Mouse (Mus musculus) layer of hippocampus, postnatal 25 days (tissue): ENCODE measurements around the gene Ddx6. TPM values are rescaled to one million over a fixed set of nuclear protein-coding genes. Genes with fewer than 3 reads are reported as not detected.
"Not testable (repeated sequence)": the region's sequence is repeated elsewhere in the genome, so short reads cannot be mapped to it uniquely, and the experiment has no call there.

Source experiments
- DNase-seq, 2 experiments: peaks; one replicate each; pipeline ENCODE4 v3.0.0; 2022; ENCODE audit warnings: mixed read lengths in 2 of 2, low spot score in 1 of 2; ENCODE audit errors: extremely low spot score in 1 of 2
- total RNA-seq, 2 experiments: library from RNA; stranded (reverse); gene quantifications; 2 replicates each; pipeline ENCODE4 v1.2.3; 2021

Ddx6 gene
- total RNA-seq, 2 experiments from 2014 or later, result 117 to 126 TPM

DNA sequence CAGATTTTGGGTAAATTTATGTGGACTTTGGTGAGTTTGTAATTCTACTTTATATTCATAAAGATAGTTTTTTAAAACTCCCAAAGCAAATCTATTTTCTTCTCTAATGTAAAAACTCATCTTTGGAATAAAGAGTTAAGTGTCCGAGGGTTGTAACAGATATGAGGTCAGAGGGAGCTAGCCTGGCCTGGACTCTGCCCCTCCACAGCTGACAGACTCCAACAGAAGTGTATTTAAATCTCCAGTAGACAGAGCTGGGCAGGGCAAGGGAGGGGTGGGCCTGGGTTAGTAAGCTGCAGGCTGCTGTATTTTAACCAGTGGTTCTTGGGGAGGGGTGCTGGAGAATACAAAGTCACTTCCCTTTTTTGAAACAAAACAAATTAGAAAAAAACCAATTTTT, 35.3 kb downstream of the Ddx6 start:
- DNase-seq, result not testable (repeated sequence)

DNA sequence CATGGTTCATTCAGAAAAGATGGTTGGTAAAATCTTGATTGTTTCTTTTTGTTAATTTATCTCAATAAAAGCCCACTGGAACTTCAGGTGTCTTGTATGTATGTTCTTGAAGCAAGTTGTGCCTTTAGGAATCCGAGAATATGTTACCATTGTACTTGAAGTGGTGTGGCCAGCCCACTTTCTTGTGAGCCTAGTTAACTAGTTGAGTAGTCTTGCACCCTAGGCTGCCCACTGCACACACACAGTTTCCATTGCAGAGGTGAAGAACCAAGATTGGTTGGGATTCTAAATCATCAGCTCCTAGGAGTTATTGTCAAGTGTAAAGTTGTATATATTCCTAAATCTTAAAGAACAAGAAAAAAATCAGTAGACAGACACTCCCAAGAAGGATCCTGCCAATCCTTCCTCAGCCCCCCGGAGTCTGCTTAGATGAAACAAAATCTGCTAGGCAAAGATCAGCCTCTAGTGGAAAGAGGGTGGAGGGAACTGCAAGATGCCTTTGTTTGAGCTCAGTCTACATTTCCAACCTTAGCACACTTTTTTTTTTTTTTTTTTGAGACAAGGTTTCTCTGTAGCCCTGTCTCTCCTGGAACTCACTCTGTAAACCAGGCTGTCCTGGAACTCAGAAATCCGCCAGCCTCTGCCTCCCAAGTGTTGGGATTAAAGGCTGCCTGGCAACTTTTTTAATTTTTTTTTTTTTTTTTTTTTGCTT, 36.1 kb downstream of the Ddx6 start:
- DNase-seq, result no peak

DNA sequence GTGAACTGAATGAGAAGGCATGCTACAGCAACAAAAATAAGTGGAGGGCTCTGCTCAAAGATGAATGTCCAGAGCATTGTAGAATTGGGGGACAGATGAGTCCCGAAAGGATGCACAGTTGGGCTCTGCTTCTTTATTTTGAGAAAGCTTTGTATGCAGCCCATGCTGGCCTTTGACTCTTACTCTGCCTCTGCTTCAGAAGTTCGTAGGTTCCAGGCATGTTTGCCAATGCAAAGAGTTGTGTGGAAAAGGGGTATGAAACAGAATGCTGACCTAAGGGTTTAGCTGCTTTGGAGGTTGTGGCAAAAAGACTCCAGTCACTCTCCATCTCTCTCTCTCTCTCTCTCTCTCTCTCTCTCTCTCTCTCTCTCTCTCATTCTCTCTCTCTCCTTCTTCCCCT, 36.9 kb downstream of the Ddx6 start:
- no peak for DNase-seq

DNA sequence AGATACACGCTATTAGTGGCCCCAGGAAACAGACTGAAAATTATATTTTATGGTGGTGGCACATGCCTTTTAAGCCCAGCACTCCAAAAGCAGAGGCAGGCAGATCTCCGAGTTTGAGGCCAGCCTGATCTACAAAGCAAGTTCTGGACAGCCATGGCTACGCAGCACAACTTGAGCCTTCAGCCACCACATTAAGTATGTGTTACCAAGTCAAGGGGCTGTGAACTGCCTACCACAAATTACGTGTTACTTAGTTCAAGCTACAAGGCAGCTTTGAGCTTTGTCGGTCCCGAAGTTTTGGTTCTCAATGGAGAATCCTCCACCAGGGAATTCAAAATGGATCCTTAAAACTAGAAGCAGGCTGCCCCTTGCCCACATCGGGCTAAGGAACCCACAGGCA, 38.4 kb downstream of the Ddx6 start:
- DNase-seq, result no peak

DNA sequence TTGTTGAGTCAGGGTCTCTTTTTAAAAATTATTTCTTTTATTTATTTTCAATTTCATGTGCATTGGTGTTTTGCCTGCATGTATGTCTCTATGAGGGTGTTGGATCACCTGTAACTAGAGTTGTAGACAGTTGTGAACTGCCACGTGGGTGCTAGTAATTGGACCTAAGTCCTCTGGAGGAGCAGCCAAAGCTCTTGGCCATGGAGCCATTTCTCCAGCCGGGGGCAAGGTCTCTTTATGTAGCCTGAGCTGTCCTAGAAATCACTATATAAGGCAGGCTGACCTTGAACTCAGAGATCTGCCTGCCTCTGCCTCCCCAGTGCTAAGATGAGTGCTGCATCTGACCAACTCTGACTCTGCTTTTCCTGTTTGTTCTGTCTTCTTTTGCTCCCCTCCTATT, 39.5 kb downstream of the Ddx6 start:
- no peak for DNase-seq

DNA sequence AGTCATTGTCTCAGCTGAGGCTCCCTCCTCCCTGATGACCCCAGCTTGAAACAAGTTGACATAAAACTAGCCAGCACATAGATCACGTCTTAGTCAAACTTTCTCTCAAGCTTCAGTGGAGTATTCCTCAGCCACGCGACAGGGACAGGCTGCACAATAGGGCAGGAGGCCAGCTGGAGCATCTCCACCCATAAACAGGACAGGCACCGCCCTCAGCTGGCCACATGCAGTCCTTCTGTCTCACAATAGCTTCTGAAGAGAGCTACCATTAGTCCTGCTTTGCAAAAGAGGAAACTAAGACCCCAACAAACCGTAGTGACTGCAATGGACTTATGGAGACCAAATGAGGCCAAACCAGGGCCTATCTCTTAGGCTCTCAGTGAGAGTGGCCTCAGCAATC, 40.8 kb downstream of the Ddx6 start:
- DNase-seq, result no peak

DNA sequence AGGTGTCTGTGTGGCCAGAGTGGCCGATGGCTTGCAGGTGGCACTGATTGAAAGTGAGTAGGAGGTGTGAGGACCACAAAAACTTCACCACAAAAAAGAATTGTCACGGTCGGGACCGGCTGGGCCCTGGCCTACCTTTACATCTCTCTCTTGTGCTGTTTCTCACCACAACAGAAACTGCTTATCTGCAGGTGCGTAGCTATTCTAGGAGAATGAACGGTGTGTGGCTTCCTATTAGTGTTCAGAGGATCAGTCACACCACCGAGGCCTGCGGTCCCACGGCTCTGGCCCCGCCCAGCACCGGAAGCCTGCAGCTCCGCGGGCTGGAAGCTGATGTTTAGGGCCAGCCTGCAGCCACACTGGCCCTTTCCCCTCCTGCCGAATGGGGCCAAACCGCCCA, 41.2 kb downstream of the Ddx6 start:
- no peak for DNase-seq

DNA sequence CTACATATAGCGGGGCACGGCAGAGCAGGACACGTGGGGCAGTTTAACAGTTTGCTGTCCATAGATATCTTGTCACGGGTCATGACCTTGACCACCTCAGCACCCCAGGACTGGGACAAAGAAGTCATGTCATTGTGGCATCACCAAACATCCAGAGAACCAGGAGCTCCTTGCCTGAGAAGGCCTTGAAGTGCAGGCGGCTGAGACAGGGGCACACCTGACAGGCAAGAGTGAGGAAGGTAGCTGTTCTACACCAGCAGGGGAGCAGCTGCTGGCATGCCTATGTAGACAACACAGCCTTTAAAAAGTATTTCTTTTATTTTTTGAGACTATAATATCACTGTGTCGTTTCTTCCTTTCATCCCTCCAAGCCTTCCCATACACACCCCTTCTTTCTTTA, 41.7 kb downstream of the Ddx6 start:
- DNase-seq, result no peak

DNA sequence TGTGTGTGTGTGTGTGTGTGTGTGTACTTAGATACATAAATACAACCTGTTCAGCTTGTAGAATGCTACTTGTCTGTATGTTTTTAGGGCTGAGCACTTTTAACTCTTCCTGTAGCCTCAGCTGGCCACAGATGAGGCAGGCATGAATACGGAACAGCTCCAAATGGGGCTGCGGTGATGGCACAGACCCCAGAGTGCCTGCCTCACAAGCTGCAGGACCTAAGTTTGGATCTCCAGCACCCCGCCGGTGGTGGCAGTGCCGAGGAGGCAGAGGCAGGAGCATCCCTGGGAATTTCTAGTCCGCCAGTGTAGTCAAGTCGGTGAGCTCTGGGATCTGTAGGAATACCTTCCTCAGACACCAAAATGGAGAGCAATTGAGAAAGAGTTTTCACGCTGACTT, 42.3 kb downstream of the Ddx6 start:
- no peak for DNase-seq

DNA sequence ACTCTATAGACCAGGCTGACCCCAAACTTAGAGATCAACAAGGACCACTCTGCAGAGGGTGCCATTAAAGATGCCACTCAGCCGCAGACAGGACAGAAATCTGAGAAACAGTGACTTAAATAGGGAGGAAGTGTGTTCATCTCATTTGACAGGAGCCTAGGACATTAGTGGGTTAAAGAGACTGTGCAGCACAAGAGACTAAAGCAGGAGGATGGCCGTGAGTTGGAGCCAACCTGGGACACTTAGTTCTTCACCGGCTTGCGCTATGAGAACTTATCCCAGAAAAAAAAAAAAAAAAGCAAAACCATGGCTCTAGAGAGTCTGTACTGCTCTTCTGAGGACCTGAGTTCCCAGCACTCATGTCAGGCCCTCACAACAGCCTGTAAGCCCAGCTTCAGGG, 43.0 kb downstream of the Ddx6 start:
- DNase-seq, result no peak

DNA sequence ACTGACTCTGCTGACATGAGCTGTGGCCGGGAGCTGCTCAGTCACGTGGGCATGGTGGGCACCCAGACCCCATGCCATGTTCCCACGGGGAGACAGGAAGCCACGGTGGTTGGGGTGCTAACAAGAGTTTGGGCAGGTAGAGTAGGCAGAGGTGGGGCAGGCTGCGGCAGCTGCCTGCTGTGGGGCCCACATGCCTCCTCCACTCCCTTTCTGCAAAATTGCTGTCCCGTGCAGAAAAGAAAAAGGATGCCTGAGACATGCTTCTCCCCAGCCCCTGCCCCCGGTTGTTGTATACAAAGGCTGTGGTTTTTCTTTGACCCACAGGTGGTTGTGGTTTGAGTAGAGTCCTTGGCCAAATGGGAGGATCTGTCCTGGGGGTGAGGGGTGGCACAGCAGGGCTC, 44.2 kb downstream of the Ddx6 start:
- no peak for DNase-seq

DNA sequence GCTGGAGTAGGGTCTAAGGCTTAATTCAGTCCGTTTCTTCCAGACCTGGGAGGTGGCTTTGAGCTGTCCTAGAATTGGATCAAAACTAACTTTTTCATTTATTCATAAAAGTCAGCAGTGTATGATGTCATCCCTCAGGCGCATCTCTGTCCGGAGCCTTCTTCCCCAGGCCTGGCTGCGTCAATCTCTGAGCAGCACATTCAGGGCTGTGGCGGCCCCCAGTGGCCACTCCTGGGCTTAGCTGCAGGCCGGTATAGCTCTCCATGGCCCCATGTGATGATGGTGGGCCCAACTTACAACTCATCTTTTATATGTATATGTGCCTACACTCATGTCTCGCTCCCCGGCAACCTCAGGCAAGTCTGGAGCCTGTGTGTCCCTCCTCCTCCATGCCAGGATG, 47.3 kb downstream of the Ddx6 start:
- DNase-seq, result peak; percentile 45 to 72

DNA sequence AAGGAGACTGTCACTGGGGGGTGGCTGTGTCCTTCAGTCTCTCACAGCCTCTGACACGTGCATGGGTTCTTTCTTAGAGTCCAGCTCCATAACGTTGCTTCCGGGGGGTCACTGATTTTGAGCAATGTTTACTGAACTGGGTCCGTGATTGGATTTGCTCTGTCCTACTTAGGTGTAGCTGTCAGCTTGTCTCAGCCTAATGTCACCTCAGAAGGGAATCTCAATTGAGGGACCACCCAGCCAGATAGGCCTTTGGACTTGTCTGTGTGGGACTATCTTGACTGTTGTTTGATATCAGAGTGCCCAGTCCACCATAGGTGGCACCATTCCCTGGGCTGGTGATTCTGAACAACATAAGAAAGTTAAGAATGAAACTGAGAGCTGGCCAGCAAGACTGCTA, 49.2 kb downstream of the Ddx6 start:
- DNase-seq, result no peak

DNA sequence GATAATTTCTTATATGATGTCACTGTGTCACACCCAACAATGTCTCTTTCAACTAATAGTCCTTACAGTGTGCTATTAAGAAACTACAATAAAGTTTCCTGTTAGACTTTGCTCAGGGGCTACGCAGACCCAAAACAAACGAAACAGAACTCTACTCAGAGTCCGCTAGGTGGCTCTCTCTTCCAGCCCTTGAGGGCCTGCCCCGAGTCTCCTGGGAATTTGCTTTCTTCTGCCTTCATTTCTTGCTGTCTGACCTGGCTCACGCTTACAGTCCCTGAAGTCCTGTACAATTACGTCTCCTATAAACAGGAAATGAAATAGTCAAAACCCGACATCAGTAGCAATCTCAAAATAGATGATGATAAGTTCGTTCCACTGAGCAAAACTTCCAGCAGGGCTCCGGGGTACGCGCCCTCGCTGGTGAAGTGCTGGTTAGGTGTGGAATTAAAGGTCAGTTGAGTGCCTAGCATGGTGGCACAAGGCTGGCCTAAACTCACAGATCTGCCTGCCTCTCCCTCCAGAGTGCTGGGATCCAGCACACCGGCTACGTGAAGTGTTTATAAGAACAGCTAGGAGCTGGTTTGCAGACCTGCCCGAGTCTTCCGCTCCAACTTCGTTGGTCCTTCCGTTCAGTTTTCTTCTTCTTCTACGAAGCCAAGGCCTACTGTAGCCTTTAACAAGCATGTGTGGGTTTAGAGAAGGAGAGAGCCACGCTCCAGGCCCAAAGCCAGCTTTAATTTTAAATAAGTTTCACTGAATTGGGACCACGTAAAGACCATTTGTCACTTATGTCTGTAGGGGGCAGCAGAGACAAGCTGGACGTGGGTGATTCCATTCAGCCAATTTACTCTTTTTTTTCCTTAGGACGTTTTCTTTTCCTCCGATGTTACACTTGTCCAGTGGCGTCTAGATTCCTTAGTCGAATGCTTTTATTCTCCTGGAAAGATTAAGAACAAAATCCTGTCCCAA, 50.7 kb downstream of the Ddx6 start:
- peak; percentile 23 to 45 for DNase-seq

DNA sequence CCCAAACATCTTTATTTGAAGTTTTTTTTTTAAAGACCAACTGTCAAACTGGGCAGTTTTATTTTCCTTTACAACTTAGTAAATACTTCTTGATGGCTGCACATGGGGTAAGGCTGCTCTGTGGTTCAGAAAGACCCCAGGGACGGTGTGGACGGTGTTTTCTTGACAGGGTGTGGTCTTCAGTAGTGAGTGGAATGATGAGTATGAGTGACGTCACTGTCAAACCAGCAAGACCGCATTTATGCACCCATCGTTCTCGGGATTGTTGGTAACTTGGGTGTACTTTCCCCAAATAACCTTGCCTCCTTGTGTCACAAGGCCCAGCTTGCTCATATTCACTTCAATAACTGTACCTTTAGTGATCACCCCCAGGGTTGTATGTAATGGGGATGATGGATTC, 59.0 kb downstream of the Ddx6 start:
- DNase-seq, result no peak

DNA sequence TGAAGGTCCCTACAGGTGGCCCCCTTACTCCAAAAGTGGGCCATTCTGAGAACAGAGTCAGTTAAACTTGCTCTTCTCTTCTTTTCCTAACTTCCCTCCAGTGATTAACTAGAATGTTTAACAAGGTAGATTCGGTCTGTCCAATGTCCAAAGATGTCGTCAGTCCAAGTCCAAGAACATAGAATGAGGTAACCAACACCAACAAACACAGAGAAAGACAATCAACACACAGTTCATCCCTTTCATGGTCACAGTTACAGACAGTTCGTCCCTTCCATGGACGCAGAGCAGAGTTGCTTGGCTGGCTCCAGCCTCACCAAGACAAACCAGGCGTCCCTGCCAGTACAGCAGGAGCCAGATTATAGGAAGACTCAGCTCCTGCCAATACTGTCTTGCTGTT, 66.7 kb downstream of the Ddx6 start:
- DNase-seq, result no peak

DNA sequence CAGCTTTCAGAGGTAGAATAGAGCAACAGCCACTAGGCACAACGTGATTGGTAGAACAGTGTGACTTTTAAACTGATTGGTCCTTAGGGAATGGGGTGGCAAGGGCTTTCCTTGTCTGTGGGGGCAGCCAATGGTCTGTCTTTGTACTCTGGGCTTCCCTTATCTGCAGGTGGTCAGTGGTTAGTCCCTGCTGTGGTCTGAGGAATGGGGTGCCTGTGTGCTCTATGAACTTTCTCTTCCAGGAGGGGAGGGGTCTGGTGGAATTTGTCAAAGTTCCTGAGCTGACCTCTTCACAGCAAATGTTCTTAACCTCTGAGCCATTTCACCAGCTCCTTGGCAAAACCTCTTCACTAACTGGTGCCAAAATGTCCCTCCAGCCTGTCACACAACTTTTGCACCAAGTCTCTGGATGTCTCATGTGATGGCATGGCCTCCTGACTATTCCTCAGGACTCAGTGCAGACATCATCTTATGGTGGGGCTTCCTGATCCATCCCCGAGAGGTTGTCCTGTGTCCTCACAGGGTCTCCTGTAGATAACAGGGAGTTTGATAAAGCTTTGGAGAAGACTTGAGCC, 67.7 kb downstream of the Ddx6 start:
- no peak for DNase-seq

DNA sequence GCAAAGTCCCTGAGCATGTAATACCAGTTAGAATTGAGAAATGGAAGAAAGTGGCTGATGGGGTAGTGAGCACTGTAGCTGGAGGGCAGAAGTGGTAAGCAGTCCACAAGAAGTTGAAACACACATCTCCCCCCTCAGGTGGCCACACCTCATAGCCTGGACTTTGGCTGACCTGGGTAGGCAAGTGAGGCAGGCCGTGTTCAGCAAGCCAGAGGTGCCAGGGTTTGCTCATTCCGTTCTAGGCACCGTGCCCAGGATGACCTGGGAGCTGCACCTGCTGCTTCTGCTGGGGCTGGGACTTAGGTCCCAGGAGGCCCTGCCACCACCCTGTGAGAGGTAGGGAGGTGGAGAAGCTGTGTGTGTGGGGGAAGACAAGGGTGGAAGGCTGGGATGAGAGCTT, 68.3 kb downstream of the Ddx6 start, which contains the start of gene Treh:
Treh (plus strand) TSS at position 229 of the 400 bp plus-strand sequence.
- DNase-seq, result no peak

DNA sequence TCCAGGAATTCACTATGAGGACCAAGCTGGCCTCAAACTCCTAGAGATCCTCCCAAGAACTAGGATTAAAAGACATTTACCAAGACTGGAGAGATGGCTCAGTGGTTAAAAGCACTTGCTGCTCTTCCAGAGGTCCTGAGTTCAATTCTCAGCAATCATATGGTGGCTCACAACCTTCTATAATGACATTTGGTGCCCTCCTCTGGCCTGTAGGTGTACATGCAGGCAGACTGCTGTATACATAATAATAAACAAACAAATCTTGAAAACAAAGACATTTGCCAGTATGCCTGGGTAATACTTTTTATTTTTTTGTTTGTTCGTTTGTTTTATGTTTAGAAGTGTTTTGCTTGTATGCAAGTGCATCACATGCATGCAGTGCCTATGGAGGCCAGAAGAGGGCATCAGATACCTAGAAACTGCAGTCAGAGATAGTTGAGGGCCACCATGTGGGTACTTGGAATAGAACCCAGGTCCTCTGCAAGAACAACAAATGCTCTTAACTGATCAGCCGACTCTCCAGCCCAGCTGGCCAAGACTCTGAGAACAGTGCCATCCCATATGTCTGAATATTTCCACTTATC, 73.7 kb downstream of the Ddx6 start:
- no peak for DNase-seq

DNA sequence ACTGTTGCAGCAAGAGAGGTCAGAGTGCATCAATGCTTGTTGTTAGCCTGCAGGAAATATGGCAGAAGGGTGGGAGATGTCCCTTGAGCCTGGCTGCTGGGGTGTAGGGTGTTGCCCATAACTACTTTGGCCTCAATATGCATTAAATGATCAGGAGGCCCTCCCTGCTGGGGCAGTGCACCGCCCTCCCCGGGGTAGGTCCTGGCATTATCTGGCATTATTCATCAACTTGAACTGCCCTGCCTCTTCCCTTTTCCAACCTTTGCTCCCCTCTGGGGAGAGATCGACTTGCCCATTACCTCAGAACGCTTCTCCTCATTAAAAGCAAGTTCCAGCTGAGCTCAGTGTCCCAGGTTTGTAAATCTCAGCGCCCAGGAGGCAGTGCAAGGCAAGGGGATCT, 74.9 kb downstream of the Ddx6 start:
- no peak for DNase-seq

DNA sequence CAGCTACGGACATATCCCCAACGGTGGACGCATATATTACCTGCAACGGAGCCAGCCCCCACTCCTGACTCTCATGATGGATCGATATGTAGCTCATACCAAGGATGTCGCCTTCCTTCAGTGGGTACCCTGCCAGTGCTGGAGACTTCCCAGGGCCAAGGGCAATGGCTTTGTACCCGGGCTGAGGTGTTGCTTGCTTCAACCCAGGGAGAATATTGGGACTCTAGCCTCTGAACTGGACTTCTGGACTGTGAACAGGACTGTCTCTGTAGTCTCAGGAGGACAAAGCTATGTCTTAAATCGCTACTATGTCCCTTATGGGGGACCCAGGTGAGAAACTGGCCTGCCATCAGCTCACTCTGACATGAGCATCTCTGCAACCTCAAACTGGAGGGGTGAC, 78.4 kb downstream of the Ddx6 start:
- no peak for DNase-seq
